Mouse (Mus musculus) ES-E14 (cell line): ENCODE measurements around the gene Sdk2. TPM values are rescaled to one million over a fixed set of nuclear protein-coding genes. Genes with fewer than 3 reads are reported as not detected.

Experiments
- DNase-seq: peaks from one replicate; pipeline ENCODE4 v3.0.0-alpha.2; 2013; ENCODE audit warnings: low read depth, low spot score
- H3K27ac ChIP-seq: 2 replicates; pipeline ENCODE4 v1.5.1; 2012; ENCODE audit warnings: low read depth, mild to moderate bottlenecking, low read length, moderate library complexity, mixed read lengths; ENCODE audit not compliant: poor library complexity, insufficient read depth, severe bottlenecking
- H3K36me3 ChIP-seq: 2 replicates; pipeline ENCODE4 v1.6.1; 2012; ENCODE audit warnings: mild to moderate bottlenecking, low read length, moderate library complexity, mixed read lengths; ENCODE audit not compliant: control insufficient read depth, poor library complexity, insufficient read depth, severe bottlenecking
- H3K4me1 ChIP-seq, 2 experiments: fragments of 150-350 bp in 1 of 2; sonication (generic) in 1 of 2; 2 replicates each; pipeline ENCODE4 v1.6.1; 2012; ENCODE audit warnings: low read length in 2 of 2, mild to moderate bottlenecking in 1 of 2, mixed read lengths in 1 of 2; ENCODE audit not compliant: control insufficient read depth in 2 of 2, insufficient read depth in 2 of 2, poor library complexity in 1 of 2
- H3K4me3 ChIP-seq, 2 experiments: fragments of 150-350 bp in 1 of 2; sonication (generic) in 1 of 2; 2 replicates each; pipeline ENCODE4 v1.5.1; 2012; ENCODE audit warnings: low read length in 2 of 2, low read depth in 1 of 2, mild to moderate bottlenecking in 1 of 2, mixed read lengths in 1 of 2; ENCODE audit not compliant: insufficient read depth in 1 of 2, poor library complexity in 1 of 2, severe bottlenecking in 1 of 2
- H3K9ac ChIP-seq: 2 replicates; pipeline ENCODE4 v1.6.1; 2012; ENCODE audit warnings: low read depth, mild to moderate bottlenecking, low read length, mixed read lengths; ENCODE audit not compliant: poor library complexity, insufficient read depth, severe bottlenecking
- H3K9me3 ChIP-seq: fragments of 150-350 bp; sonication (generic); 2 replicates; pipeline ENCODE4 v1.6.1; 2012; ENCODE audit warnings: low read depth, mild to moderate bottlenecking, low read length; ENCODE audit not compliant: control insufficient read depth, insufficient read depth
- CHD2 ChIP-seq: IDR thresholded peaks from 2 replicates; pipeline ENCODE4 v1.6.1; 2014; ENCODE audit warnings: mild to moderate bottlenecking, low read depth, low read length, inconsistent platforms
- HCFC1 ChIP-seq: IDR thresholded peaks from 2 replicates; pipeline ENCODE4 v1.6.1; 2012; ENCODE audit warnings: low read length, inconsistent platforms, borderline replicate concordance; ENCODE audit not compliant: insufficient read depth
- MAFK ChIP-seq: IDR thresholded peaks from 2 replicates; pipeline ENCODE4 v1.6.1; 2014; ENCODE audit warnings: mild to moderate bottlenecking, low read depth, low read length, inconsistent platforms; ENCODE audit not compliant: insufficient read depth
- ZC3H11A ChIP-seq: IDR thresholded peaks from 2 replicates; pipeline ENCODE4 v1.6.1; 2012; ENCODE audit warnings: low read depth, mild to moderate bottlenecking, inconsistent platforms, low read length, borderline replicate concordance
- ZNF384 ChIP-seq: IDR thresholded peaks from 2 replicates; pipeline ENCODE4 v1.6.1; 2012; ENCODE audit warnings: low read depth, low read length, inconsistent platforms
- in situ Hi-C, 2 experiments: fragments of 600-800 bp; cut with MboI; formaldehyde crosslinking; loops; one replicate each; pipeline ENCODE4 v1.15.1; 2025; ENCODE audit warnings: low sequenced_read_pairs in 2 of 2, inconsistent platforms in 1 of 2; ENCODE audit not compliant: unreplicated experiment in 2 of 2
- total RNA-seq: library from RNA; depleted of rRNA; stranded (reverse); fragments of 300-350 nt; gene quantifications from 2 replicates; pipeline ENCODE4 v1.2.3, GENCODE M21; 2012

Sdk2 gene
- total RNA-seq, 1 experiment: 2.0 TPM

GRCm38 (mm10) chr11:113978318-113978717 is 88.5 kb downstream of the Sdk2 start:
- H3K9me3 ChIP-seq: no peaks in the 10 kb centered on the region
- H3K36me3 ChIP-seq: no peaks in the 10 kb centered on the region
- no peak overlapping the region for H3K9ac ChIP-seq
- TF ChIP-seq MAFK (no peak), CHD2 (no peak), HCFC1 (no peak), ZC3H11A (no peak), ZNF384 (no peak)
- DNase-seq: no peak
- H3K4me3 ChIP-seq: no peak overlapping the region
- no peaks in the 10 kb centered on the region for H3K4me1 ChIP-seq
- in situ Hi-C loops: no loop called here
- no peak overlapping the region for H3K27ac ChIP-seq

GRCm38 (mm10) chr11:113975667-113975970 is 91.2 kb downstream of the Sdk2 start:
- no peaks in the 10 kb centered on the region for H3K4me1 ChIP-seq
- no peak for DNase-seq
- H3K9me3 ChIP-seq: no peaks in the 10 kb centered on the region
- TF ChIP-seq ZNF384: no peak
- no peak for TF ChIP-seq ZC3H11A
- H3K27ac ChIP-seq: no peak overlapping the region
- H3K36me3 ChIP-seq: no peaks in the 10 kb centered on the region
- no peak overlapping the region for H3K9ac ChIP-seq
- H3K4me3 ChIP-seq: no peak overlapping the region
- in situ Hi-C loops: no loop called here

GRCm38 (mm10) chr11:113974876-113975666 is 91.8 kb downstream of the Sdk2 start:
- TF ChIP-seq ZNF384: no peak
- TF ChIP-seq CHD2: no peak
- no peak for TF ChIP-seq MAFK
- TF ChIP-seq HCFC1: no peak
- TF ChIP-seq ZC3H11A: no peak
- H3K4me1 ChIP-seq: no peaks in the 10 kb centered on the region
- H3K36me3 ChIP-seq: no peaks in the 10 kb centered on the region
- H3K9me3 ChIP-seq: no peaks in the 10 kb centered on the region
- H3K4me3 ChIP-seq: no peak overlapping the region
- in situ Hi-C loops: no loop called here
- DNase-seq: no peak
- H3K9ac ChIP-seq: no peak overlapping the region
- H3K27ac ChIP-seq: no peak overlapping the region

- Histone ChIP-seq H3K4me1 (no peaks in the 10 kb centered on the region), H3K36me3 (no peaks in the 10 kb centered on the region), H3K27ac (no peak overlapping the region), H3K9me3 (no peaks in the 10 kb centered on the region), H3K4me3 (no peak overlapping the region), H3K9ac (no peak overlapping the region)
- no peak for TF ChIP-seq CHD2
- no peak for TF ChIP-seq MAFK
- TF ChIP-seq ZNF384: no peak
- TF ChIP-seq HCFC1: no peak
- no peak for TF ChIP-seq ZC3H11A
- no peak for DNase-seq
- in situ Hi-C loops: no loop called here
Observed at GRCm38 (mm10) chr11:113972517-113972872, 94.4 kb downstream of the Sdk2 start.
